9 mouse cellular contexts compared by ENCODE assay signal in the genomic region with DNA sequence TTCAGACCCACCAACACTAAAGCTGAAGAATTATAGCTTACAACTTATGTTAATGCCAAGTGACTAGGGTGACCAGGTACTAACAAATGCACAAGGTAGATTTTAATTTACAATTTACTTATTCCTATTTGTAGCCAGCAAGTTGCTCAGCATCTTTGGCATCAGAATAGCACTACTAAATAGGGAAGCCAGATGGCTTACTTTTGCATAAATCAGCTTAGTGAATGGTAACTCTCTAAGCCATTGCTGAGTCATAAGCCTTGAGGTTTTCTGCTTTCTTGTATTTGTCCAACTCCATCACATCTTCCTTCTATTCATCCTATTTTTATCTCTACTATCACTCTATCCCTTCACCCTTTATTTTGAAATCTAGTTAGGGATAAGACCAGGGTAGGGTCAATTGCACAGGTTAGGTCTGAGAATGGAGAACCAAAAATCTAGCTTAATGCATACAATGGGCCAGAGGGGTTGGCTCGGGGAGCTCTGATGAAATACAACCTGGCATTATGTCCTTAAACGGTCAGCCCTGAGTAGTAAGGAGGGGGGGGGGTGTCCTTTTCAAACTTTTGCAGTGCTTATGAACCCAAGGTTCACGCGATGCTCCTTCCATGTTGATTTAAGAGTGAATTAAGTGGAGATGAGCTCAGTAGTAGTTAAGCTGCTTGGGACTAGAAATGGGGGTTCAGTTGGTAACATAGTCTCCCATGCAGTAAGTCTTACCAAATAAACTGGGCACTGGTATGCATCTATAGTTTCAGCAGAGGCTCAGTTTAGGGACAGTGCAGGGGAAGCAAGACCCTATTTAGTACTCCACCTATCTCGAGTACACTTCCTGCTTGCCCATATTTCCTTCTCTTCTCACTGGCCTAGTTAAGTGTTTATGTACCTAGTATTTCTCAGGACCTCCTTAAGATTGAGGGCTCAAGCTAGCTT. TPM values are rescaled to one million over a fixed set of nuclear protein-coding genes. Genes with fewer than 3 reads are reported as not detected.
DNase-seq lines count a peak whose midpoint lies in the region; ATAC-seq lines count a peak whose summit lies in the region.
"Had no signal": no experiment of that assay in that cellular context is flagged by ENCODE, and none has a peak within 500 bp of the region (broad histone marks: within the 10 kb centered on the region; RNA-seq: fewer than 3 reads in every experiment).

No protein-coding gene starts in this region.

- no peaks in the 10 kb centered on the region for H3K9me3 ChIP-seq in forebrain, embryonic 16.5 days (ENCODE audit: control insufficient read depth, low read length)
- no peaks in the 10 kb centered on the region for H3K9me3 ChIP-seq in midbrain, embryonic 15.5 days

- peak; percentile 54 for ATAC-seq in forebrain, embryonic 16.5 days
- 0 out of 2 replicates have a peak, but pooled peaks have one; percentile 15 for ATAC-seq in midbrain, embryonic 15.5 days (replicated peaks)

- peaks cover 31% of the 10 kb centered on the region for H3K36me3 ChIP-seq in forebrain, embryonic 16.5 days (ENCODE audit: control insufficient read depth, insufficient read depth)
- peaks cover 54% of the 10 kb centered on the region for H3K36me3 ChIP-seq in midbrain, embryonic 15.5 days (replicated peaks)

- no peak overlapping the region for H3K4me2 ChIP-seq in forebrain, embryonic 16.5 days (ENCODE audit: low read length)
- H3K4me2 ChIP-seq in midbrain, embryonic 15.5 days, result no peak overlapping the region

- no peak overlapping the region for H3K9ac ChIP-seq in forebrain, embryonic 16.5 days (replicated peaks; ENCODE audit: low read depth, low read length)
- no peak overlapping the region for H3K9ac ChIP-seq in midbrain, embryonic 15.5 days

- no peaks in the 10 kb centered on the region for H3K27me3 ChIP-seq in forebrain, embryonic 16.5 days (replicated peaks; ENCODE audit: control insufficient read depth, insufficient read depth, low read length)
- no peaks in the 10 kb centered on the region for H3K27me3 ChIP-seq in midbrain, embryonic 15.5 days (replicated peaks)

- peaks cover 5% of the 10 kb centered on the region; the same call in 1 of the 2 replicates for H3K4me1 ChIP-seq in forebrain, embryonic 16.5 days (replicated peaks; ENCODE audit: control insufficient read depth, insufficient read depth, low read length)
- H3K4me1 ChIP-seq in midbrain, embryonic 15.5 days, result peaks cover 13% of the 10 kb centered on the region

- H3K4me3 ChIP-seq in forebrain, embryonic 16.5 days (replicated peaks; ENCODE audit: low read length), result no peak overlapping the region
- no peak overlapping the region for H3K4me3 ChIP-seq in midbrain, embryonic 15.5 days

- 46% methylated on average over 5 of the region's 5 CpGs for WGBS in forebrain, embryonic 16.5 days
- WGBS in midbrain, embryonic 15.5 days, result 38% methylated on average over 5 of the region's 5 CpGs

- no peak overlapping the region for H3K27ac ChIP-seq in forebrain, embryonic 16.5 days (ENCODE audit: low read length)
- no peak overlapping the region for H3K27ac ChIP-seq in midbrain, embryonic 15.5 days

- DNase-seq in layer of hippocampus, adult 11-12 months (ENCODE audit: low spot score), result peak; percentile 4
- DNase-seq in layer of hippocampus, postnatal 10 days (ENCODE audit: low spot score in 2 of 2), result no peak
- DNase-seq in NIH3T3 (ENCODE audit: low read depth), result peak; percentile 70
- no peak for DNase-seq in thymus, postnatal 4 days
- no peak for DNase-seq in ovary, adult 18-20 months (ENCODE audit: low spot score)
- no peak for DNase-seq in spleen, postnatal 36 days (ENCODE audit: low spot score in 2 of 2)
- DNase-seq: thymus, postnatal 36 days had no signal

RNA-seq across cellular contexts. Expression of a gene that starts 8.1 kb away (rescaled TPM):
- total RNA-seq in layer of hippocampus, postnatal 10 days (2021), result 100 to 1,000 TPM; 173 to 191 TPM
- 399 TPM in 2 replicates for polyA plus RNA-seq in forebrain, embryonic 16.5 days (2015; fragmentation: Nextera tagmentation; extraction: Ambion mirVana)
- 354 and 380 TPM in 2 replicates for polyA plus RNA-seq in midbrain, embryonic 15.5 days (2015; fragmentation: Nextera tagmentation; extraction: Ambion mirVana)

RNA-seq across cellular contexts. Expression of a gene that starts 17.1 kb away (rescaled TPM):
- total RNA-seq in layer of hippocampus, postnatal 10 days (2021), result 10 to 100 TPM; 20.3 to 20.5 TPM
- 16.4 and 17.2 TPM in 2 replicates for polyA plus RNA-seq in forebrain, embryonic 16.5 days (2015; fragmentation: Nextera tagmentation; extraction: Ambion mirVana)
- polyA plus RNA-seq in midbrain, embryonic 15.5 days (2015; fragmentation: Nextera tagmentation; extraction: Ambion mirVana), result 16.9 and 19.0 TPM in 2 replicates

RNA-seq across cellular contexts. Expression of a gene that starts 40.8 kb away (rescaled TPM):
- total RNA-seq in layer of hippocampus, postnatal 10 days (2021), result 10 to 100 TPM; 11.1 to 13.8 TPM
- 14.4 and 14.6 TPM in 2 replicates for polyA plus RNA-seq in forebrain, embryonic 16.5 days (2015; fragmentation: Nextera tagmentation; extraction: Ambion mirVana)
- 22.2 and 28.1 TPM in 2 replicates for polyA plus RNA-seq in midbrain, embryonic 15.5 days (2015; fragmentation: Nextera tagmentation; extraction: Ambion mirVana)

RNA-seq across cellular contexts. Expression of a gene that starts 51.0 kb away (rescaled TPM):
- total RNA-seq in layer of hippocampus, postnatal 10 days (2021), result 1 to 10 TPM; 4.2 to 4.6 TPM
- 10.5 and 12.6 TPM in 2 replicates for polyA plus RNA-seq in forebrain, embryonic 16.5 days (2015; fragmentation: Nextera tagmentation; extraction: Ambion mirVana)
- 20.2 and 24.2 TPM in 2 replicates for polyA plus RNA-seq in midbrain, embryonic 15.5 days (2015; fragmentation: Nextera tagmentation; extraction: Ambion mirVana)

Comparison
In these comparisons a context has a peak if more than half of its experiments do, and no peak if none do; other contexts are left out.
1. DNase-seq: peak in layer of hippocampus, adult 11-12 months (single experiment) and NIH3T3 (single experiment); none in layer of hippocampus, postnatal 10 days (0 of 2), thymus, postnatal 4 days (single experiment), ovary, adult 18-20 months (single experiment) and spleen, postnatal 36 days (0 of 2).